Mouse (Mus musculus): ENCODE data around the gene Plppr1. TPM values are rescaled to one million over a fixed set of nuclear protein-coding genes. Genes with fewer than 3 reads are reported as not detected.

Plppr1 gene
- polyA plus RNA-seq, 1 experiment from 2014 or later: 32.9 TPM

GRCm38 (mm10) chr4:49239451-49239850, 180.4 kb downstream of the Plppr1 start:
- H3K4me1 ChIP-seq: 0 out of 2 replicates have a peak, but pooled peaks cover under 1% of the 10 kb centered on the region
- 92% methylated on average over 5 of the region's 5 CpGs for WGBS
- H3K9me3 ChIP-seq (replicated peaks): no peaks in the 10 kb centered on the region
- ATAC-seq: no peak
- no peak overlapping the region for H3K4me3 ChIP-seq
- H3K27me3 ChIP-seq: no peaks in the 10 kb centered on the region
- no peak overlapping the region for H3K27ac ChIP-seq
- H3K4me2 ChIP-seq: no peak overlapping the region
- no peaks in the 10 kb centered on the region for H3K36me3 ChIP-seq (ENCODE audit: poor library complexity, severe bottlenecking)
- H3K9ac ChIP-seq: no peak overlapping the region

GRCm38 (mm10) chr4:49244791-49245190, 185.7 kb downstream of the Plppr1 start:
- WGBS: 34% methylated on average over 5 of the region's 5 CpGs
- Histone ChIP-seq H3K36me3 (ENCODE audit: poor library complexity, severe bottlenecking) (no peaks in the 10 kb centered on the region), H3K27ac (no peak overlapping the region), H3K4me1 (peaks cover 8% of the 10 kb centered on the region; the same call in 1 of the 2 replicates), H3K9ac (no peak overlapping the region), H3K4me2 (no peak overlapping the region), H3K4me3 (no peak overlapping the region), H3K27me3 (no peaks in the 10 kb centered on the region), H3K9me3 (replicated peaks) (no peaks in the 10 kb centered on the region)
- ATAC-seq: no peak

- no peak for ATAC-seq
- H3K4me2 ChIP-seq: no peak overlapping the region
- WGBS: 89% methylated on average over 2 of the region's 2 CpGs
- H3K4me3 ChIP-seq: no peak overlapping the region
- peaks cover 8% of the 10 kb centered on the region; the same call in 1 of the 2 replicates for H3K4me1 ChIP-seq
- H3K9ac ChIP-seq: no peak overlapping the region
- no peaks in the 10 kb centered on the region for H3K36me3 ChIP-seq (ENCODE audit: poor library complexity, severe bottlenecking)
- no peaks in the 10 kb centered on the region for H3K9me3 ChIP-seq (replicated peaks)
- H3K27ac ChIP-seq: no peak overlapping the region
- no peaks in the 10 kb centered on the region for H3K27me3 ChIP-seq
These were observed 186.2 kb downstream of the Plppr1 start for GRCm38 (mm10) chr4:49245274-49245673.

GRCm38 (mm10) chr4:49251262-49251661, 192.2 kb downstream of the Plppr1 start:
- H3K4me3 ChIP-seq: no peak overlapping the region
- WGBS: 5% methylated on average over 3 of the region's 3 CpGs
- 0 out of 2 replicates have a peak, but pooled peaks have one; percentile 41 for ATAC-seq

GRCm38 (mm10) chr4:49252169-49252568, 193.1 kb downstream of the Plppr1 start:
- no peak overlapping the region for H3K4me3 ChIP-seq
- no peak overlapping the region for H3K9ac ChIP-seq
- ATAC-seq: no peak
- WGBS: 87% methylated on average over 3 of the region's 3 CpGs
- H3K4me1 ChIP-seq: 0 out of 2 replicates have a peak, but pooled peaks cover 4% of the 10 kb centered on the region
- H3K9me3 ChIP-seq (replicated peaks): no peaks in the 10 kb centered on the region
- H3K27ac ChIP-seq: no peak overlapping the region
- no peaks in the 10 kb centered on the region for H3K27me3 ChIP-seq
- H3K4me2 ChIP-seq: no peak overlapping the region
- H3K36me3 ChIP-seq (ENCODE audit: poor library complexity, severe bottlenecking): no peaks in the 10 kb centered on the region

More at GRCm38 (mm10) chr4:49251262-49251661, 192.2 kb downstream of the Plppr1 start:
- Histone ChIP-seq H3K4me2 (no peak overlapping the region), H3K9ac (no peak overlapping the region), H3K9me3 (replicated peaks) (no peaks in the 10 kb centered on the region), H3K36me3 (ENCODE audit: poor library complexity, severe bottlenecking) (no peaks in the 10 kb centered on the region), H3K4me1 (0 out of 2 replicates have a peak, but pooled peaks cover 4% of the 10 kb centered on the region), H3K27me3 (no peaks in the 10 kb centered on the region), H3K27ac (no peak overlapping the region)

GRCm38 (mm10) chr4:49278515-49278914, 219.4 kb downstream of the Plppr1 start:
- H3K4me2 ChIP-seq: no peak overlapping the region
- H3K27ac ChIP-seq: 0 out of 2 replicates have a peak overlapping the region, but pooled peaks have one; percentile 20
- H3K36me3 ChIP-seq (ENCODE audit: poor library complexity, severe bottlenecking): no peaks in the 10 kb centered on the region
- no peak overlapping the region for H3K9ac ChIP-seq
- 0 out of 2 replicates have a peak, but pooled peaks cover 5% of the 10 kb centered on the region for H3K4me1 ChIP-seq
- no peak overlapping the region for H3K4me3 ChIP-seq
- 76% methylated on average over 5 of the region's 5 CpGs for WGBS
- no peaks in the 10 kb centered on the region for H3K27me3 ChIP-seq
- no peaks in the 10 kb centered on the region for H3K9me3 ChIP-seq (replicated peaks)
- ATAC-seq: peak; percentile 93

- H3K36me3 ChIP-seq (ENCODE audit: poor library complexity, severe bottlenecking): no peaks in the 10 kb centered on the region
- H3K27me3 ChIP-seq: no peaks in the 10 kb centered on the region
- WGBS: 84% methylated on average over 15 of the region's 15 CpGs
- no peak overlapping the region for H3K4me3 ChIP-seq
- H3K4me2 ChIP-seq: no peak overlapping the region
- no peak overlapping the region for H3K9ac ChIP-seq
- H3K4me1 ChIP-seq: peaks cover 13% of the 10 kb centered on the region
- no peak for ATAC-seq
- no peaks in the 10 kb centered on the region for H3K9me3 ChIP-seq (replicated peaks)
- H3K27ac ChIP-seq: no peak overlapping the region
These were observed 225.7 kb downstream of the Plppr1 start for GRCm38 (mm10) chr4:49284692-49285291.

- WGBS: 74% methylated on average over 15 of the region's 15 CpGs
These were observed 226.5 kb downstream of the Plppr1 start for GRCm38 (mm10) chr4:49285340-49286196.

GRCm38 (mm10) chr4:49286197-49286492, 227.1 kb downstream of the Plppr1 start:
- Histone ChIP-seq H3K4me1 (peaks cover 13% of the 10 kb centered on the region), H3K27ac (no peak overlapping the region), H3K36me3 (ENCODE audit: poor library complexity, severe bottlenecking) (no peaks in the 10 kb centered on the region), H3K27me3 (no peaks in the 10 kb centered on the region), H3K9me3 (replicated peaks) (no peaks in the 10 kb centered on the region), H3K4me2 (no peak overlapping the region), H3K4me3 (no peak overlapping the region), H3K9ac (no peak overlapping the region)
- ATAC-seq: no peak
- 73% methylated on average over 4 of the region's 4 CpGs for WGBS

More at GRCm38 (mm10) chr4:49285340-49286196, 226.5 kb downstream of the Plppr1 start:
- no peak overlapping the region for H3K4me2 ChIP-seq
- peaks cover 13% of the 10 kb centered on the region for H3K4me1 ChIP-seq
- no peaks in the 10 kb centered on the region for H3K9me3 ChIP-seq (replicated peaks)
- no peak for ATAC-seq
- H3K27me3 ChIP-seq: no peaks in the 10 kb centered on the region
- H3K9ac ChIP-seq: no peak overlapping the region
- H3K4me3 ChIP-seq: no peak overlapping the region
- H3K36me3 ChIP-seq (ENCODE audit: poor library complexity, severe bottlenecking): no peaks in the 10 kb centered on the region
- H3K27ac ChIP-seq: 0 out of 2 replicates have a peak overlapping the region, but pooled peaks have one; percentile 16

GRCm38 (mm10) chr4:49296434-49296833, 237.4 kb downstream of the Plppr1 start:
- WGBS: 64% methylated on average over 1 of the region's 1 CpGs
- Histone ChIP-seq H3K9ac (no peak overlapping the region), H3K4me3 (no peak overlapping the region), H3K9me3 (replicated peaks) (no peaks in the 10 kb centered on the region), H3K36me3 (ENCODE audit: poor library complexity, severe bottlenecking) (no peaks in the 10 kb centered on the region), H3K4me1 (no peaks in the 10 kb centered on the region), H3K27me3 (no peaks in the 10 kb centered on the region), H3K27ac (no peak overlapping the region), H3K4me2 (no peak overlapping the region)
- ATAC-seq: peak; percentile 38; the same call in 1 of the 2 replicates

- WGBS: 53% methylated on average over 1 of the region's 1 CpGs
- no peaks in the 10 kb centered on the region for H3K27me3 ChIP-seq
- H3K4me2 ChIP-seq: no peak overlapping the region
- H3K4me1 ChIP-seq: no peaks in the 10 kb centered on the region
- no peak overlapping the region for H3K4me3 ChIP-seq
- no peaks in the 10 kb centered on the region for H3K9me3 ChIP-seq (replicated peaks)
- no peaks in the 10 kb centered on the region for H3K36me3 ChIP-seq (ENCODE audit: poor library complexity, severe bottlenecking)
- ATAC-seq: peak; percentile 27; the same call in 1 of the 2 replicates
- H3K27ac ChIP-seq: no peak overlapping the region
- no peak overlapping the region for H3K9ac ChIP-seq
These were observed 240.5 kb downstream of the Plppr1 start for GRCm38 (mm10) chr4:49299576-49299975.

- H3K36me3 ChIP-seq (ENCODE audit: poor library complexity, severe bottlenecking): no peaks in the 10 kb centered on the region
- ATAC-seq: peak; percentile 88
- no peak overlapping the region for H3K4me2 ChIP-seq
- H3K27ac ChIP-seq: no peak overlapping the region
- H3K4me3 ChIP-seq: no peak overlapping the region
- no peaks in the 10 kb centered on the region for H3K4me1 ChIP-seq
- H3K9ac ChIP-seq: no peak overlapping the region
- no peaks in the 10 kb centered on the region for H3K27me3 ChIP-seq
- 60% methylated on average over 6 of the region's 6 CpGs for WGBS
- H3K9me3 ChIP-seq (replicated peaks): no peaks in the 10 kb centered on the region
These were observed 263.0 kb downstream of the Plppr1 start for GRCm38 (mm10) chr4:49321903-49322635.

Data from forebrain, embryonic 13.5 days (tissue).